Mouse (Mus musculus) olfactory bulb, adult 2 months (tissue): ENCODE data around the gene Adarb1.

ENCODE experiments used
- CTCF ChIP-seq: fragments of 200-500 bp; IDR thresholded peaks from 2 replicates; pipeline ENCODE4 v1.5.1; 2012; ENCODE audit warnings: low read depth, mild to moderate bottlenecking, low read length, moderate library complexity; ENCODE audit not compliant: insufficient read depth
- POLR2A ChIP-seq: fragments of 200-500 bp; IDR thresholded peaks from 2 replicates; pipeline ENCODE4 v1.6.1; 2012; ENCODE audit warnings: mild to moderate bottlenecking, low read depth, low read length, moderate library complexity; ENCODE audit not compliant: insufficient read depth

DNA sequence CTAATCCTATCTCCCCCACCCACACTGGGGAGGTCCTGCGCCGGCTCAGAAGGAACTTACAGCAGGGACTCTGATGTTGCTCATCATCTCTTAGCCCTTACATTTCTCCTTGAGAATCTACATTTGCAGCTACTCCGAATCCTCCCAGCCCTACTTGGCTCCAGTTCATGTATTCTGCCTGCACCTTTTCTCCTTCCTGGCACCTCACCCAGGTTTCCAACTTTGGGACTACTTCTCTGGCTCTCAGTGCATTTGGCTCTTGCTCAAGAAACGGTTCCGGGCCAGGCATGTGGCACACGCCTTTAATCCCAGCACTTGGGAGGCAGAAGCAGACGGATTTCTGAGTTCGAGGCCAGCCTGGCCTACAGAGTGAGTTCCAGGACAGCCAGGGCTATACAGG lies 130.4 kb downstream of the Adarb1 start:
- TF ChIP-seq POLR2A (no peak), CTCF (no peak)
